Mouse (Mus musculus) cerebellum, adult 11-12 months (tissue): ENCODE results near the gene Lsmem1.
A peak's percentile ranks its signal among the peaks of the same experiment; 100 is the strongest.
"Not testable (repeated sequence)": the region's sequence is repeated elsewhere in the genome, so short reads cannot be mapped to it uniquely, and the experiment has no call there.

ENCODE experiments used
- DNase-seq: peaks from one replicate; pipeline ENCODE4 v3.0.0; 2022

The Lsmem1 gene

DNA sequence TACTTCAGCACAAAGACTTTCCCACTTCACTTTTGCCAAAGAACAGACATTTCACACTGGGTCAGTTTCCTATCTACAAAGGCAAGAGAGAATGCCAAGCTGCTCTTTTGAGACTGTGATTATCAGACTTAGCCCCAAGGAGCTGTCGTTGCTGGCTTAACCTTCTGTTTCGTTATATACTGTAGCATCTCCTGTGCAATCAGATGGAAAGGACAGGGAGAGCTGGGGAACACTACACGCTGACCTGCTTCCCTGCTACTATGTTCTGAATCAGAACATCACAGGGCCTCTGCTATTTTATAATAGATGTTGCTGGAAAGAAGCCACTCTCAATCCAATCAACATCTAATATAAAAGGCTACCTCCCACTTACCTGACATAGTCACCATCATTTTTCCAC, 9.8 kb upstream of the Lsmem1 start:
- no peak for DNase-seq

DNA sequence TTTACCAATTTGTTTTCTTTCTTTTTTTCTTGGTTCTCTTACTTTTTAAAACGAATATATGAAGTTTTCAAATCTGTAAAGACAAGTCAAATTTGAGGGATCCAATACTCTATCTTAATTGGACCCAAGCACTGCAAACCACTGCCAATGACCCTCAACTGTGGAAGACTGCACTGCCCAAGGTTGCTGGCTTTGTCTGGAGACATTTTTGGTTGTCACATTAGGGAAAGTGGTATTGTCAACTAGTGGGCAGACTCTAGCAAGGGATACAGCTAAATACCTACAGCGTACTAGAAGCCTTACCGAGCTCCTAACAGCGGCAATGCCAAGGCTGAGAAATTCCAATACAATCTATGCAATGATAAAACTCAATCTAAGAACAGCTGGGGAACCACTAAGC, 8.6 kb upstream of the Lsmem1 start:
- DNase-seq, result no peak

DNA sequence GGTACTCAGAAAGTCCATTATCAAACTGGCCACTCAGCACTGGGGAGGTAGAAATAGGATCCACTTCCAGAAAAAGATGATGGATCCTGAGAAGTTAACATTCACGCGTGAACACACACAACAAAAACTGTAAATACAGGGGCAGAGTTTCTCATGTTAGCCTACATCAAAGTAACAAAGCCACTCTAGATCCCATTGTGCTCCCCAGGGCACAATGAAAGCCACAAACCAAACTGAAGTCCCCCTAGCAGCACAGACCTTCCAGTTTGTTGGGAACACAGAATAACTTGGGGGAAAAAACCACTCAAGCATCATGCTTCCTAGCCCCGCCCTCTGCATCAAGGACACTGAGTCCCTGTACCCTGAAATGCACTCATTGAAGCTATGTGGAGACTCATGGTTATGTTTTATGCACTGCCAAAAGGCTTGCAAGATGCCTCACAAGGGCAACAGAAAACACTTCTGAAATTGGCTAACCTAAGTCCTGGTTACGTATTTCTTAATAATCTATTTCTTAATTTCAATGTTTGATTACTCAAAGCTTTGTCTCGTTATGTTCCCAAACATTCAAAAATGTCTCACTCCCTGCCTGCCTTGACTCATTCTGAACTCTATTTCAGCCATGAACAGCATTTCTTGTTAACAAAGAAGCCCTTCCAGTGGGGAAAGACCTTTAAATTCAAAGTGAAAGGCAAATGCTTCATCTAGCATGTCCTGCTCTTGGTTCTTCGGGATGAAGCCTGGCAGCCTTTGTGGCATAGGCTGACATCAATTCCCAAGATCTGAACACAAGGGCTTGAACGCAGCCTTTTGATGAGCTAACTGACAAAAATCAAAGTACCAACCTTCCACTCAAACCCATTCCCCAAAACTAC, 3.1 kb upstream of the Lsmem1 start:
- DNase-seq, result no peak

DNA sequence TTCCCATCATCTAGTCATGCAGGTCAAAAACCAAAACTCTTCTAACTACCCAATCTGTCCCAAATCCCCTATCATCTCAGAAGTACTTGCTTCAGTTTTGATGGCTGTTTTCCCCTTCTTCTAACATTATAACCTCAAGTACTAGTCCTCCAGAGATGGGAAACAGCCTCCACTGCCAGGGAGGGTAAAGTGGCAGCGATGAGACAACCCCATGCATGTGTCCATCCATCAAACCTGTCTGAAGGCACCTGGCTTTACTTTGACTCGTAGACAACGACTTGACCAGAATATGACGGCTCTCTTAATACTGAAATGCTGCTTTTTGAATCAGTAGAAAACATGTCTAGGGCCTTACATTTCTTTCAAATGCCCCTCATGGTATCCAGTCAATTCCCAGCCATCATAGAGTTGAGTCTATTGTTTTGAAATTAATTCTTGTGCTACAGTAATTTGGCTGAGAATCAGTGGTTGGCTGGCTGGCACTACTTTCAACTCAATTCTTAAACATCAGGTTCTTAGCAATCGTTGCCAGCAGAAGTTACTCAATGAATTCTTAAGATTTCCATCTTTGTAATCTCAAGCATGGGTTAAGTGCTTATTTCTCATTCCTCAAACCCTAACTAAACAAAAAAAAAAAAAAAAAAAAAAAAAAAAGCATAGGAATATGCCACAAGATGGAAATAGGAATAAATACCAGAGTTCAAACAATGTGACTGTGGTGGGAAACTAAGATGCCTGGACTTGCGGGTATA, 1.4 kb upstream of the Lsmem1 start:
- no peak for DNase-seq

DNA sequence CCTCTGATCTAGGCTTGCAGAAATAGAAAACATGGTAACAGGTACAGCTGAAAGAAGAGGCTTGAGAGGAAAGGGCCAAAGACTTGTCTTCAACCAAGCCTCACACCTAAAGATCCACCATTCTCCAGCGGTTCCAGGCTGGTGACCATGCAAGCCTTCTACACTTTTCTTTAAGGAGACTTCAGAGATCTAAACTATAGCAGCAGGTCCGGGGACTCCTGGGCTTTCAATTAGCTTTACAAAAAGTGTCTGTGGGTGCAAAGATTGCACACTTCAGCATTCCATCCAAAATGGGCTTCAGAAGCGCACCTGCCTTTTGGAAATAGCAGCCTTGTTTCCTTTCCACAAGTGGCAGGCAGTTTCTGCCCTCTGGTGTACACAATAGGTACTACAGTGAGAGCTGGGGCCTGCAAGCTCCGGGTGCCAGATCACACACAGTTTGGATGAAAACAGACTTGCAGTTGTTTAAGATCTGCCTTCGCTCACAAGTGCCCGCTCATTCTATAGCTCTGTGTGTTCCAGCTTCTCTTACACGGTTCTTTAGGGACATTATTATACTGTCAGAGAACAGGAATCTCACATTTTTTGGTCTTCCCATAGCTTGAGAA, 609 bp upstream of the Lsmem1 start:
- peak; percentile 49 for DNase-seq

DNA sequence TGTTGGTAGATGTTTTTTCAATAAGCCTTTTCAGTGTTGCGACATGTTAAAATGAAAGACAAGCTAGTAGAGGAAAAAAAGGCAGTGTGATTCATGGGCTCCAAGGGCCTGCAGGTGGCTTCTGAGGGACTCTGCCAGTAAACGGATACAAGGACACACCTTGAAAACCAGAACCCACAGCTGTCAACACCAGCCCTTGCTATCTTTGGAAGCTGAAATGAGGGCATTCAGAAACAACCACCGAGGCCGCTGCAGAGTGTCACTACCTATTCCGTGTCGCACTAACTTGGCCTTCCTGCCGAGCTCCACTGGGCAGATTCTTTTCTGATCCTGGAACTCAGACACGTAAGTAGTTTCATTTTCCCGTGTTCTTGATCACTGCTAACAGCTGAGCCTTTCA, 863 bp downstream of the Lsmem1 start:
- no peak for DNase-seq

DNA sequence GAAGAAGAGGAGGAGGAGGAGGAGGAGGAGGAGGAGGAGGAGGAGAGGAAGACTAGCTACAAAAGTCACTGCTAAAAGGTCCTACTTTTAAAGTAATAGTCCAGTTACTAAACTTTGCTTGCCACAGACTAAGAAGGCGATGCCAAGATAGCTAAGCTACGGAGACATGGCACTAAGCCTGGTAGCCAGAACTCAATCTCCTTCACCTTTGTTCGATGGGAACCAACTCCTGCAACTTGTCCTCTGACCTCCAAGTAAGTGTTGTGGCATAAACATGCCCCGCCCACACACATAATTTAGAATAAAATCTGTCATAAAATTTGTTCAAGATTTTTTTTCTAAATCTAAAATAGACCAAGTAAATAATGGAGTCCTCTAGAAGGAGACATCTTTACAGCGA, 1.3 kb downstream of the Lsmem1 start:
- DNase-seq, result no peak

DNA sequence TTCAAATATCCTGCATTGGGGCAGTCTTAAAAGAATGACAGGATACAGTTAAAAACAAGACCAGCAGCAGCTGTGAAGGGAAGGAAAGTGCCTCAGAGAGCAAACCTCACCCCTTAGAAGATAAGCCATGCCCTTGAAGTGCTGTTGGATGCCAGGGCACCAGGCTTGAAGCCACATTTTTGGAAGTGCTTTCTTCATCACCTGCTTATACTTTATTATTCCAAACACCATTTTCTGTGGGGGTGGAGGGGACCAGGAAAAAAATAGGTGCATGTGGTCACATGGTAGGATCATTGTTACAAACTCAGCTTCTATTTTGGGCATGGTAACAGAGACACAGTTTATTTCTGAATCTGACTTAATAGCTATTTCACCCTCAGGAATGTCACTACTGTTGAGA, 1.8 kb downstream of the Lsmem1 start:
- no peak for DNase-seq

DNA sequence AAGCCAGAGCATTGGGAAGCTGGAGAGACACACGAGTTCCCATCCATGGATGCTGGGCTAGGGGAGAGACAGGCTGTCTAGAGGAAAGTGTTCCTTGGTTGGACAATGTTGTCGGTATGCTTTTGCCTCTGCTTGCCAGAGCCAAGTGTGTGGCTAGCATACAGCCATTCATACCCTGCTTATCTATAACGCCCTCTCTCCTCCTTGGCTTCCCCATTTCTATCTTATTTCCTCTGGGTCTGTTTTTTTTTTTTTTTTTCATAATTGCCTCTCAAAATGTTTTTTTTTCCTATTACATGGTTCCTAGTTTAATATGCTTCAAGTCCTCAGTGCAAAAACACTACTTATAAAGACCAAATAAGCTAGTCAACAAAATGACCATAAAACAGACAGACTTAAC, 13.8 kb downstream of the Lsmem1 start:
- no peak for DNase-seq

DNA sequence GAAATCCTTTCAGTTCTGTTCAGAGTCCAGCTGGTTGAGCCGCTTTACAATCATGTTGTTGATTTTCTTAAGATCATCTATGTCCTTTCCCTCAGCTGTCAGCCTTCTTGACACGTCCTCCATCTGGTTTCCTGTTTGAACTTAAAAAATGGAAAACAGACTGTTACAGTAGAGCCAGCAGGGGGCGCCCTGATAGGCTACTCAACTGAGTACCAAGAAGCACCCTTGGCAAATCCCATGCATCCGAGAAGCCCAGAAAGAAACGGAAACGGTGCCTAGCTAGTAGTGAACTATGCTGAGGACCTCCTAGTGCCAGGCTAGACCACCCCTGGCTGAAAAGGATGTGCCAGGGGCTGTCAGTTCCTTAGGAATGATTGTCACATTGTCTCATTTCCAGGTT, 22.2 kb downstream of the Lsmem1 start:
- DNase-seq, result no peak

DNA sequence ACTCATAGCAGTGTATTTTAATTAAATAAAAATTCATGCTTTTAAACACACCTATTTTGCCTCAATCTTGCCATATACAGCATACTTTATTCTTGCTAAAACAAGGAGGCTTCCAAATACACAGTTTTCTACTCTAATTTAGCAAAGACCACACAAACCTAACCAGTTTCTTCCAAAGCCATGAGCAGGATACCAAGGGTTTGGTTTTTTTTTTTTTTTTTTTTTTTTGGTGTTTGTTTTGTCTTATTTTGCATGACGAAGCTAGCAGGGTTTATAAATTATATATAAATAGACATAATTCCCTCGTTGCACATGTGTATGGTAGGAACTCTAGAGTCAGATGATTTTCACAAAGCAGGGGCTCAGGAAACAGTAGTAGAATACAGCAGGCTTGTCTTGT, 23.1 kb downstream of the Lsmem1 start:
- no peak for DNase-seq

DNA sequence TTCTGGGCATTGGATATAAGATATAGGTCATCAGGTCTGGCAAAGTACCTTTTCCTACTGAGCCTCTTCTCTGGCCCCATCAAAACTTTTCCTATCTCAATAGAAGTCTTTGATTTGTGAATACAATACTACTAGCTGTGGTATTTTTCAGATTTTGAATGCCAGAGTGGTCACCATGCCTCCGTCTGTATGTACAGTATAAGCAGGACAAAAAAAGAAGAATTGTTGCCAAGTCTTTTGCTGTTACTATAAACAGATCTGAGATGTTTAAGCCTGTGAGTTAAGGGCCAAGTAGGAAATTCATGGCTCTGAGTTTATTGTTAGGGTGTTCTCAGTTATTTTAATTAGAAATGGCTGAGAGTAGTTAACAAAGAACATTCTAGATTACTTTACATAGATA, 24.1 kb downstream of the Lsmem1 start:
- DNase-seq, result not testable (repeated sequence)

DNA sequence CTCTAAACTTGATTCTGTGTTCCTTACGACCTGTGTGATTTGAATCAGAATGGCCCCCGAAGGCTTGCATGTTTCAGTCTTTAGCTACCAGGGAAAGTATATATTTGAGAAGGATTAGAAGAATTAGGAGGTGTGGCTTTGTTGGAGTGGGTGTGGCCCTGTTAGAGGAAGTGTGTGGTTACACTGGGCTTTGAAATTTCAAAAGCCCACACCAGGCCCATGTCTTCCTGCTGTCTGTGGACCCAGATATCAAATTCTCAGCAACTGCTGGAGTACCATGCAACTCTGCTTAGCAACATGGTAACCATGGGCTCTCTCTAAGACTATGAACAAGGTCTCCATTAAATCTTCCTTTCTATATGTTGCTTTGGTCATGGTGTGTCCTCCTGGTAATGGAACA, 27.7 kb downstream of the Lsmem1 start:
- DNase-seq, result no peak

DNA sequence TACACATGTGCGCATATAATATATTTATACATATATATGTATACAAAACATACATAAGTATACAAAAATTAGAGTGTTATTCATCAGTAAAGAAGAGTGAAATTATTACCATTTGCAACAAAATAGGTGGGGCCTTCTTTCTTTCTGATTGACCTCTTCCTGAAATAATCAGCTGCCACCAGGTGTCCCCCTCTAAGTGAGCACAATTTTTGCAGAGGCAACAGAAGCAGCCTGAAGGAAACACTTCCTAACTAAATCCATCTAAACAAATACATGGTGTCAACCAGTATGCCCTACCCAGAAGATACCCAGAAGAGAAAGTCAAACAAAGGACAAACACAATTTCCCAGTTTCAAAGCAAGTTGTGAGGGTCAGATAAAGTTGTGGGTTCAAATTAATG, 29.6 kb downstream of the Lsmem1 start:
- DNase-seq, result no peak

DNA sequence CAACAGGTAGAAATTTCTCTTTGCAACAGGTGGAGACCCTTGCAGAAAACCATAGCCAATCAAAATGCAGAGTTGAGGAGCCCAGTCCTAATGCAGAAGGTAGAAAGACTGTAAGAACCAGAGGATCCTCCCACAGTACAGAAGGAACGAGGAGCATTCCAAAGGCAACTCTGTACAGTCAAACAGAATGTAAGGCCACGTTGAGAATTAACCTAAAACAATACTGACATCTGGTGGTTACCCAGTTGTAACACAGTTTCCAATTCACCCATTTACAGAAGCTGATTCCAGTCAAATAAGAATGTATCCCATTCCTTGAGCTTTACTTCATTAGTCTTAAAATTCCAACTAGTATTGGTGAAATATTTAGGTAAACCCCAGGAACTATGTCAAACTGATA, 34.7 kb downstream of the Lsmem1 start:
- no peak for DNase-seq

DNA sequence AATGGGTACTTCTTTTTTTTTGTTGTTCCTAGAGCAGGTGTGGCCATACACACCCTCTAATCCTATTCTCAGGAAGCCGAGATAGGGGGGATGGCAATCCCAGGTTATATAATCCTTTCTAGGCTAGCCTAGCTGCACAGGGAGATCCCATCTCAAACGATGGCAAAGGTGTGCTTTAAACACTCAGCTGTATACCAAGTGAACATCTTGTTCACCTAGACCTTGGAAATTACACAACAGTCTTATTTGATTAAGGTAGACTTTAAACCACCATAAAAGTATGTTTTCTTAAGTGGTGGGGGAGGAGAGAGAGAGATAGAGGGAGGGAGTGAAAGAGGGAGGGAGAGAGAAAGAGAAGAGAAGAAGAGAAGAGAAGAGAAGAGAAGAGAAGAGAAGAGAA, 38.5 kb downstream of the Lsmem1 start:
- DNase-seq, result no peak

DNA sequence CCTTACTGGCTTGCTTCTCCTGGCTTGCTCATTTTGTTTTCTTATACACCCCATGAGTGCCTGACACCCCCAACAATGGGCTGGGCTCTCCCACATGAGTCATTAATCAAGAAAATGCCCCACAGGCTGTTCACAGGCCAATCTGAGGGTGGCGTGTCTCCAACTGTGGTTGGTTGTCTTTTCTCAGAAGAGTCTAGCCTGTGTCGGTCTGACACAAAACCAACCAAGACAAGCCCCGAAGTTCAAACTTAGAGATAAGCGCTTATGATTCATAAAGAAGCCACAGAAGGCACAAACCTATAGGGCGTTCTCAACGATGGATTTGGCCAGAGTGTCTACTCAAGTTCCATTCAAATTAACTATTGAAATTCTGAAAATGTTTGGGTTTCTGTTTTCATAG, 45.1 kb downstream of the Lsmem1 start:
- DNase-seq, result no peak

DNA sequence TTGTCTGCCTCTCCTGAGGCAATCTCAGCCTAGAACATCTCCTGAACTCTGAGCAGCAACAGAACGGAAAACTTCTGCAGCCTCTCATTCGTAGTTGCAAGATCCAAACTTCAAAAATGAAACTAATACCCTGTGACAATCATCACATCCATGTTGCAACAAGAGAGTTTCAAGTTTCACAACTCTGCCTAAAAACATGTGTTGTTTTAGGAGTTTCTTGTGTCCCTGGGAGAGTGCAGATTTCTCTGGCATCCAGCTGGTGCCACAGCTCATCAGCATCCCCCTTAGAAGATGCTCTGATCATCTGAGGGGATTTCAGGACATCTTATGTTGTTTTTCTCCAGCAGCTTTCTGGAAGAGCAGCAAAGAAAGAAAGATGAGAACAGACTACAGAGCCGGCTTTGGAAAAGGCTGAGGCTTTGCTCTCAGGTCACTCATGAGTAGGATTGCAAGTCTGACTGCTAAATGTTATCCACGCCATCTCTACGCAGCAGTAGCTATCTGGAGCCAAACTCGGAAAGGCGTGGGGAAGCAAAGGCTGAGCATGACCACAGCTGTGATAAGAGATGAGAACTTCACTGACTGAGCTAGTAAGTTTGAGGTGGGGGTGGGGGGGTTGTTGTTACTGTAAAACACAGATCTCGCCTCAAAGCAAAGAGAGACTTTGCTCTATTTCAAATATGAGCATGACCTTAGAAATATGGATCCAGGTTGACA, 46.8 kb downstream of the Lsmem1 start:
- no peak for DNase-seq

DNA sequence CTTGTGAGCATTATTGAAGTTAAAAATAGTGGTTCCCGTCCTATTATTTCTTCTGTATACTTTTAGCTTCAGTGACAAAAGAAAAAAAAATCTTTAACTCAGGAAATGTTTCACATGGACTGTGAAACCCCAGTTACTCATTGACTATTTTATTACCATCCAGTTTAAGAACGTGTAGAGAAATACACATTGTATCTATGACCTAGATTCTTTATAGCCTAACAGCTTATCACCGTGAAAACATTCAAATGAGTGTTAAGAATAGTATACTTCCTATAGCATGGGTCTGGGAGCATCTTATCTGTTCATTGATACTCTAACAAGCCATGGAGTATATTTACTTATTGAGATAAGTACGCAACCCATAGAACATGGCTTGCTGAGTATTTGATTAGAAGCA, 52.0 kb downstream of the Lsmem1 start:
- no peak for DNase-seq

DNA sequence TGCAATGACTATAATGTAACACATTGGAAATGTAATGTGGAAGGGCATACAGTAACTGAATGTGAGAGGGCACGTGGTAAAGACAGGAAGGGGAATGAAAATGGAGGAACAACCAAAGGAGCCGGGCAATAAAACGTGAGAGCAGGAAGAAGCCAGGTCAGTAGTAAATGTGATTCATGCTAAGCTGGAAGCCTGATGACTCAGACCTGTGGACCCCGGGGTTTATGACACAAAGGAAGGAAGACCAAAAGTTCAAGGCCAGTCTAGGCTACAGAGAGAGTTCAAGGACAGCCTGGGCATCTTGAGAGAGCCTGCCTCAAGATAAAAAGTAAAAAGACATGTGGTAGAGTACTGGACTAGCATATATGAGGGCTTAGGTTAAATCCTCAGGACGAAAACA, 52.8 kb downstream of the Lsmem1 start:
- no peak for DNase-seq

DNA sequence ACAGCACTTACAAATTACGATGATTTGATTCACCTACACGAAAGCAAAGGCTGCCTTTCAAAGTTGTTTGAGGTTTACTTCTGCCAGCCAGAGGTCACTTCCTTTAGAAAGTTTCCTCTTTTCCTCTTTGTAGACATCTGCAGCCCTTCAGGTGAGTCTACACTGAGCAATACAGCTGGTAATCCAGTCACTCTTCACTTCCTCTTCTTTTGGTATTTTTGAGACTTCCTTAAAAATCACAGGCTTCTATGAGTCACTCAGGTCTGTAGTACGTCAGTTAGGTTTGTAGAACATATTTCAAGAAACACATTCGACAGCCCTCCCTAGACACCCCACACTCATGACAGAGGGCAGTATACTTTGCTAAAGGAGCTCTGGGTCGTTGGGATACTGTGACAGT, 58.6 kb downstream of the Lsmem1 start:
- DNase-seq, result no peak

DNA sequence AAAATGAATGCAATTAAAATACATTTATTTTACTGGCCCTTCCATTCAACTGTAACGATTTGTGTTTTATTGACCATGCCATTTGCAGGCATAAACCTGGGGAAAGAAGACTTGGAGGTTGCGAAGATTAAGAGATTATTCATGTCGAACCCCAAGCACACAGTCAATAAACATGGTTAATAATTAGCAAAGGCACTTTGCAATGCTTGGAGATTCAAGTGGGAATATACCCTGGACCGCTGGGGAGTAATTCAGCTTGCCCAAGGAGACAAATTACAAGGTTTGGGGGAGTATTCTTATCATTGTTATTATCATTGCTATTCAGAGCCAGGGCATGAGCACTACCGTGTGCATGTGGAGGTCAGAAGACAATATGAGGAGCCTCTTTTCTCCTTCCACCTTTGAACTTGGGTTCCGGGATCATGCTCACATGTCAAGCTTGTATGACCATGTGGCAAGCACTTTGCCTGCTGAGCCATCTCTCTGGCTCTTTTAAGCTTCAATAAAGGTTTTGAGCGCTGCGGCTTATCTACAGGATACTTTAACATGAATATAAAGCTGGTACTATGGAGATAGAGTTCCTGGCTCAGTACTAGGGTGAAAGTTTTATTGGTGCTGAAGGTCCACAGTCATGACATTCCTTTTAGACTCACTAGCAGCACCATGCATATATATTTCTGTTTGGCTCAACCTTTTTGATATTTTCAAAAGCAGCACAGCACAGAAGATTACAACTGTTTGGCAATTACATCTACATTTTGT, 59.6 kb downstream of the Lsmem1 start:
- no peak for DNase-seq

DNA sequence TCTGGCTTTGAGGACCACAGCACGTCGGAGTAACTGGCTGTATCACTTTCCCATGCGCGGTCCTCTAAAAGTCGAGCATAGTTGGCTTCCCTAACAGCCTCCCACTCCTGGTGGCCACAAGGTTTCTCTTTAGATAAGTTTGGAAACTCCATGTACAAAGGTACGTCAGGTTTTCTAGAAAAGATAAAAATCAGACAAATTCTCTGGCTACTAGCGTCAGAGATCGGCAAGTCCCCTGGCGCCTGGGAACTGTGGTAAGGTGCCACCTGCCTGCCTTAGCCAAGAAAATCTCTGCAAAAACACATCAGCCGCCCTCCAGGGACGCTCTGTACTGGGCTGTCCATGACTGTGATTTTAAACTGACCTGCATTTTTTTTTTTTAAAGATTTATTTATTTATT, 64.8 kb downstream of the Lsmem1 start:
- no peak for DNase-seq
